Mouse (Mus musculus): ENCODE measurements around the gene Gbp5.

Gbp5 gene

GRCm38 (mm10) chr3:142493536-142494061 lies at the start of gene Gbp5:
Gene Gbp5 (plus strand): TSS chr3:142493978.
- peak; percentile 95 for DNase-seq (ENCODE audit: low spot score)

- no peak for DNase-seq (ENCODE audit: low spot score)
These were observed 39.6 kb upstream of the Gbp5 start for GRCm38 (mm10) chr3:142454198-142454597.

DNA sequence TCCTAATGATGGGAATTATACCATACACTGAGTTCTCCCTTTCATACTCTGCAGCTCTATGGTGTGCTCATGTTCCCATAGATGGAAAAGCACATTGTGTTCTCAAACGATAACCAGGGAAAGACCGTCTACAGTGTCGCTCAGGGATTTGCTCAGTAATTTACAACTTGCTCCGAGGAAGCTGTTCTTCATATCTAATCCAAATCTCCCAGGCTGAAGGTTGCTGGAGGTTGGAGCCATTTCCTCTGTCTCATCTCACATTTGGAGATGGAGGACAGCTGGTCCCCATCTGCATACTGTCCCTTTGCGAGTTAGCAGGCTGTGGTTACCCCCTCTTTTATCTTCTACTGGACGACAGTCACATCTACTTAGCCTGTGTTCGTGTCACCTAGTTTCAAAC lies 34.5 kb upstream of the Gbp5 start:
- DNase-seq (ENCODE audit: low spot score) = no peak

DNA sequence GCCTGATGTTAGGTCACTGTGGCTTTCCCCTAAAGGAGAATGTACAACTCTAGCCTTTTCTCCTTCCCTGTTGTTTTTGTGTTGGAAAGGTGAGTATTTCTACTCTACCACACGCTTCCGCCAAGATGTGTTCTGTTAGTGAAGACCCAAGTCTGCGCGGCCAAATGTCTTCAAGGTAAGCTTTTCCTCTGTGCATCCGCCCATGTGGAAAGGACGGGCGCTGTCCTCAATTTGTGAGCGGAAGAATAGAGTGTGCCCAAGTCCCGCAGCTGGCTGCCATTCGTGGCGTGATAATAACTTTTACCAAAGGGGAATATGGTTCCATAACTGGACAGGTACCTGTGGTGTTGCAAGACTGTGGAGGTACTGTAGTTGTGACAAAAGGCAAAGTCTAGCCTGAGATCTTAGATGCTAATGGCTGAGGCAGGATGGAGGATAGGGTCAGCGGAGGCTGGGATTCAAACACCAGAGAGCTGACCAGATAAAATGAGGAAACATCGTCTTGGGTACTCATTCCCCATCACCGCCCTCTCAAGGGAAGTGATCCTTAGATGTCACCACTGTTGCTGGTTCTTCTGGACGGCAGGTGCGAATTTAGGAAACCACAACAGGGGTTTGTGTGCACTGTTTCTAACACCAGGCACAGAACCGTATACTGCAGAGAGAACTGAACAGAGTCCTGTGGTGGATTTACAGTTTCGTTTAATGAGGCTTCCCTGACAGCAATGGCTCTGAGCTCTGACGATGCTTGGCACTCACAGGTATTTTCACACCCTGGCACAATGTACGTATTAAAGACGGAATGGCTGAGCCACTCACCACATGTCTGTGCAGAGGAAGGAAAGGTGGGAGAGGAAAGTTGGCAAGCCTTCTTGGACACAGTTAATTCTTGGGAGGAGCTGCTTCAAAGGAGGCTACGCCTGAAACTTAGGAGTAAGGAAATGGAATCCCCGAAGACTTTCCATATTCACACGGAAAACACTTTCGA lies 30.7 kb upstream of the Gbp5 start:
- DNase-seq (ENCODE audit: low spot score) = no peak

DNA sequence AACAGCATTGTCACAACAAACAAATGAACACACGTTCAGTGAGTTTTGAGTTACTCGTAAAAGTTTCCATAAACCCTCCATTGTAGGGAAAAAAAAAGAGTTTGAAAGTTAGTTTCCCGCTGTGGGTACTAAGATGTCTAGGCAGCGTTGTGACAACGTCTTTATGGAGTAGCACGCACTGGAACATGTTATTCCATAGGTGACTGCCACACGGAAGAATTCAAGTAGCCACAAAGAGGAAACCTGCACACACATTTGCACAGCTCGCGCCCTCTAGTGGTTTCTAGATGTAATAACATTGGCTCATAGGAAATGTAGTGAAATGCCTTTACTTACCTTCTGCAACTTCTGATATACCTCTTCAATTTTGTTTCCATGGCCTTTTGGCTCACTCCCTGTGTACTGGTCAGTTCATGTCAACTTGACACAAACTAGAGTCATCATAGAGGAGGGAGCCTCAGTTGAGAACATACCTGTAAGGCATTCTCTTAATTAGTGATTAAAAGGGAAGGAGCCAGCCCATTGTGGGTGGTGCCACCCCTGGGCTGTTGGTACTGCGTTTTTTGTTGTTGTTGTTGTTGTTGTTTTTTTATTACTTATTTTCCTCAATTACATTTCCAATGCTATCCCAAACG lies 19.3 kb upstream of the Gbp5 start:
- no peak for DNase-seq (ENCODE audit: low spot score)

DNA sequence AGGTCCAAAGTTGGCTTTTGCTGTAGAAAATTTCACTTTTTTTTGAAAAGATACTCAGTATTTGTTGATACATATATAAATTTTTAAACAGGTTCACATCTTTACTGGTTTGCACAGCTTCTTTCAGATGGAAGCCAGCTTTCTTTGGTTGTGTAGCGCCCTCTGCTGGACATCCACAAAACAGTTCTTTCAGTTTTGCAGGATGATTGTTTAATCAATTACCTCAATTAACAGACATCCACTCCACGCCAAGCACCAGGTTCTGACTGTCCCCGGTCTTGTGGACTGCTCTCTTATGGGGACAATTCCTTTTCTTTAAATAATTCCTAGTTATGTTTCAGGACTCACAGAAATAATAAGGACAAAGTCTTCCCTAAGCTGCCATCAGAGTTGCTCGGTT lies 17.9 kb upstream of the Gbp5 start:
- DNase-seq (ENCODE audit: low spot score) = peak; percentile 64

DNA sequence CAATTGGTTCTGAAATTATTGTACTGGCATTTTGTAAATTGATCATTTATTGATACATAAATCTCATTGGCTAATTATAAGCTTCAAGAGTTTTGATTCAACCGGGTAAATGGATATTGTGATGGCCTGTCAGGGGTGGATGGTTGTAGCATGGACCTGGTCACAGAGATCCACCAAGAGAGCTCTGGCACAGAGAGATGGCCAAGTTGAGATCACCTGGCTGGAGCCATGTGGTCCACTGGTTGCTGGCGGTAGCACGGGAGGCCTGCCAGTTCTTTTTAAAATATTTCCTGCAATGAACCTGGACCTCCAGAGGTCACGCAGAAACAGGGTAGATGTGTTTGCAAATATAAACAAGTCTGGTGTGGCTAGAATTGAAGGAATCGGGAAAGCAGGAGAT lies 15.9 kb upstream of the Gbp5 start:
- DNase-seq (ENCODE audit: low spot score) = no peak

DNA sequence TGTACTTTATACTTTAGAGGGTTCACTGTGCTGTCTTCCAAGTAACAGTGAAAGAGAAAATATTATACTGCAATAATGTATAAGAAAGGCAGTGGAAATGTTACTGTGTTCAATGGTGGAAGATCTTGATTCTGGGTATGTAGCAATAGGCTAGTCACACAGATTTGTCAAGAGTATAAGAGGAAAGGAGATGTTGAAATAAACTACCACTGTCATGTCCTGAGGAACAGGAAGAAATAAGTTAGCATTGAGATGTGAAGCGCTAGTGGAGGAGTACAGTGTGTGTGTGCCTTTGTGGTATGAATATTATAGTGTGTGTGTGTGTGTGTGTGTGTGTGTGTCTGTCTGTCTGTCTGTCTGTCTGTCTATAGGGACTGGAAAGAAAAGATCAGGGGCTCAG lies 15.4 kb upstream of the Gbp5 start:
- no peak for DNase-seq (ENCODE audit: low spot score)

DNA sequence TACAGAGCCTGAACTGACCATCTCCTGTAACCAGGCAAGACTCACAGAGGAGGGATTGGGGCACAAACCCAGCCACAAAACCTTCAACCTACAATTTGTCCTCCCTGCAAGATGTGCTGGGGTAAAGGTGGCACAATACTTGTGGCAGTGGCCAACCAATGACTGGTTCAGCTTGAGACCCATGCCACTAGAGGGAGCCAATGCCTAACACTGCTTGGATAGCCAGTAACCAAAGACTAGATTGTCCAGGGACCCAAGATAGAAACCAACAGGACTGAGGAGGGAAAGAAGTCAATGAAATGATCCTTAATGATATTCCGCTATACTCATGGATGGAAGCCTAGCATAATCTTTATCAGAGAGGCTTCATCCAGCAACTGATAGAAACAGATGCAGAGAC lies 3.3 kb upstream of the Gbp5 start:
- DNase-seq (ENCODE audit: low spot score) = peak; percentile 77

DNA sequence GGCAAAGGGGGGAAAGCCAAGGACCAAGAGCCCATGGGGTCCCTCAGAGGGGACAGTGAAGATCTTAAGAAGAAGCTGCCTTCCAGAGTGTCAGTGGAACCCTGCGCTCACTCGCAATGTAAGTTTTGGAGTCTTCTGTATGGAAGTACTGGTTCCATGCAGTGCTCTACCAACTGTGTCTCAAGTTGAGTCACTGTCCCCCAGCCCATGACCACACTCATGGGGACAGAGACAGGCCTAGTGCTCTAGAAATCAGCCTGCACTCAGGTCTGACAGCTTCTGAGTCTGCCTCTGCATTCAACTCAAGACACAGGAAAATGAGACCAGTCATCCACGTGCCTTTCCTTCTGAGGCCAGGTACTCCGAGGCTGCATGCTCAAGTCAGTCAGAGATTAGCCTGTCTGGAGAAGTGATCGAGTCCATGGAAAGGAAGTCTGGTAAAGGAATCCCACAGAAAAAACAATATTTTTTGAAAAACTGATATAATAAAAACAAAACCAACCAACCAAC lies 1.4 kb downstream of the Gbp5 start:
- DNase-seq (ENCODE audit: low spot score) = no peak

DNA sequence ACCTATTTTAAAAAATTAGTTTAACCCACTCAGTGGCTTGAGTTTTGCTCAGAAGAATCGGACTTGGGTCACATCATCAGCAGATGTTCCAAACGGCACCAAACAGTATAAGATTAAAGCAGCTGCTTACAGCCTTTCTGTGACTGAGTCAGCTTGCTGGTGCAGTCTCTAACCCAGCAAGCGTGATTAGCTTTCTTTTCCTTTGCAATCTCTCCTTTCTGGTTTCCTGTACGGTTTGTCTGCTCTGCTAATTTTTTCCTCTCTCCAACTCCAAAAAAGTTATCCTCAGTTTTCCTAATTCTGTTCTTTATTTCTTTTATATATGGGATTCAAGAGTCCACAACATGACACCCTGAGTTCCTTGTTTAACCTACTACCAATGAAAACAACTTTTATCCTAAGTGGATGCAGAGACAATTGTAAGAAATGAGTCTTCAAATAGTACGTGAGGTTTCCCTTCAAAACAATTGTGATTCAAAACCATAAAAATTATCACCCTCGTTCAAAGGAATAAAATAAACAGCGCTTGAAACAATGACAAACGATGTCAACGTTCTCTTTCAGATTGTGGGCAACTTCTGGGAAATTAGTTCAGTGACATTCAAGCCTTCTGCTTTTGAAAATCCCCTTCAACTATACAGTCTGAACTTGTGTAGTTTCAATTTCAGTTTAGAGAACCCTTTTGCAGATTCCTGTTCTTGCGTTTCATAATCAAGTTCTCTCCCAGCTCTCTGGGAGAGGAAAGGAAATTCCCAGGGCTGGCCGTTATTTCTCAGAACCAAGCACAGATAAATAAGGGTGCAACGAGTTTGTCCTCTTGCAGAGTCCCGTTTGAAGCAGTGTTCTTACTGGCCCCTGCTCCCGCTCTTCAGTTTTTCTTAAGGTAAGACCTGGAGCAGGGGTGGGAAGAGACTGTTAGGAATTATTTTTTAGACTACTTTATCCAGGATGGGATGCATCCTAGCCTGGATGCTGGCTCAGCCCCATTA lies 2.6 kb downstream of the Gbp5 start:
- DNase-seq (ENCODE audit: low spot score) = no peak

DNA sequence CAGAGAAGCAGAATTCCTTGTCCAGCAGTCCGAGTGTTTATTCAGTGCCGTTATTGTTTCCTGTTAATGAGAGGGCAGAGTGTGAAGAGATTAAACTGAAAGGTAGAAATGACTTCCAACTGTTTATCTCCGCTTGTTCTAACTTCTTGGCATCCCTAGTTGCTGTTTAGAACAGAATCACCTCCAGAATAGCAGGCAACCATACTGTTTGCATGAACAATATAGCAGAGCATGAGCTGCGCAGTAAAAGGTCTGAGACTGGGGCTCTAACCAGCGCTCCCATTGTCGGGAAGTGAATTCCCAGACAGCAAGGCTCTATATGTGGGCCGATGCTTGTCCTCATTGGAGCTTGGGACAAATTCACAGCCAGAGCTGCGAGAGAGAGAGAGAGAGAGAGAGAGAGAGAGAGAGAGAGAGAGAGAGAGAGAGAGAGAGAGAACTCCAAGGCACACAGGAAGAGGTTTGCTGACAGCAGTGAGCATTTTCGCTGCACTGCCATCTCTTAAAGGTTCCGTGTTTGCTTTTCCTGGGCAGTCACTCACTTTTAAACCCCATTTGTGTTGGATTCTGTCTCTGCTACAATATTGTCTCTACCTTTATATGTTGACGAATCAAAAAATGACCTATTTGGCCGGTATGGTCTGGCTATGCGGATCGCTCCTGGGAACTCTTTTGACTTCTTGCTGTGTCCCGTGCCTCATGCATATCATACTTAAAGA lies 3.5 kb downstream of the Gbp5 start:
- DNase-seq (ENCODE audit: low spot score) = no peak

GRCm38 (mm10) chr3:142498941-142499340 lies 5.2 kb downstream of the Gbp5 start:
- no peak for DNase-seq (ENCODE audit: low spot score)

DNA sequence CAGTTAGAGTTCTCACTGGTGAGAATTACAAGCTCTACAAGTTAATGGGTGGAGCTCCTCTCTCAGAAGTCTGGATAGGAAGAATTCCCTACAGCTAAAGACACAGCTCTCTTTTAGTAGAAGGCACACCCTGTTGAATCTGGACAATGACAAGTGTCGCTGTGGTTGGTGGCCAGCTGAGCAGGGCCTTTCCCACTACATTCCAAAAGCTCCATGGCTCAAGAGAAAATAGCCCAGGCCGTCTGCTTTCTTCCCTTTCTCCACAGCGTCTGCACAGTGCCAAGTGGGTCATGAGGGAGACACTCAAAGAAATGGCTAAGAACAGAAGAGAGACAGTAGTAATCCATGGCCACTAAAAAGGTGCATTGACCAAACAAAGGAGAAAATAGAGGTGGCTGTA lies 34.3 kb downstream of the Gbp5 start:
- DNase-seq (ENCODE audit: low spot score) = no peak

DNA sequence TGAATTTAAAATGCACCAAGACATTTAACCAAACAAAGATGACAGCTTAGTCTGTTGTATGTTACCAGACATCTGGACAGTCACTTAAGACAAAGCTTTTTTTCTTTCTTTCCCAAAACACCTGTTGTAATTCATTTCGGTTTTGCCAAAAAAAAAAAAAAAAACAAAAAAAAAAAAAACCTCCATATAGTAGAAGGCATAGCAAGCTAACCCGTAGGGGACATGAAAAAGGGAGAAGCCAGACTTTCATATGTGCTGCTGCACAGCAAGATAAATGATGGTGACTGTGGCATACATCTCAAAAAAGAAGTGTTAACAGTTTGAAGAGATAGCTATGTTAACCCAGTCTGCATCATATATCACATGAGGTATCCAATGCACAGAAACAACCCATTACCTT lies 35.8 kb downstream of the Gbp5 start:
- DNase-seq (ENCODE audit: low spot score) = no peak

DNA sequence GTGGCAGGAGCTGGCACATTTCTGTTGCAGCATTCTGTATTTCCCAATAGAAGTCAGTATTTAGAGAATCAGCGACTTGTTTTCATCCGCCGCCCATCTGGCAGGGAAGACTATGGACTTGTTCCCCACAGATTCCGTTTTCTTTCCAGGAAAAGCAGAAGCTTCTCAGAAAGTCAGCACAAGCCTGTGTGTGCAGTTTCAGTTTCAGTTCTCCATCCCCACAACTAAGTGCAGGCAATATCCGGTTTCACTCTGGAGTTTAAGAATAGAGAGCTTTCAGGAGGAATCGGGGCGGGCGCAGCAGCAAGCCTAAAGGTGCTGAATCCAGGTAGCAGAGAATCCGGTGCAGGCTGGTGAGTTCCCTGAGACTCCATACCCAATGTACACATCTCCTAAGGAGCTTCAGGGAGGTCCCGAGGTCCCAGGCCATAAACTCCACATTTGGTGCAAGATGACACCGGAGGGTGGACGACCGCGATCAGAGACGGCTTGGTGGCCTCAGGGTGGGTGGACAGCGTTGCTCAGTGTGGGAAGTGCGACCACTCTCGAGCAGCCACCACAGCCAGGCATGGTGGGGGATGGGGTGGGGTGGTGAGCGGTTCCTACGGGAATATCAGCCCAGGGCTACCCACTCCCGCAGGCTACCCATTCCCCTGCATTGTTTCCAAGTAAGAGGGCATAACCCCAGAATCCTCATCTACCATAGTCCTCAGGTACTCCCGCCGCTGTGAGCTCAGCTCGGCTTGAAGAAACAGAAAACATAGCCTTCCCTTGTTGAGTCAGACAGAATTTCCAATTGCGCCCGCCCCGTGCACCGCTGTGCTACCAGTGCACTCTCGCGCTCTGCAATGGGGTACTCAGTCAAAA lies 36.5 kb downstream of the Gbp5 start, which contains the start of gene Gbp7:
Gene Gbp7 (plus strand): TSS at position 256 of the 867 bp plus-strand sequence.
- peak; percentile 53 for DNase-seq (ENCODE audit: low spot score)

- no peak for DNase-seq (ENCODE audit: low spot score)
These were observed 37.8 kb downstream of the Gbp5 start for GRCm38 (mm10) chr3:142531595-142531994.

DNA sequence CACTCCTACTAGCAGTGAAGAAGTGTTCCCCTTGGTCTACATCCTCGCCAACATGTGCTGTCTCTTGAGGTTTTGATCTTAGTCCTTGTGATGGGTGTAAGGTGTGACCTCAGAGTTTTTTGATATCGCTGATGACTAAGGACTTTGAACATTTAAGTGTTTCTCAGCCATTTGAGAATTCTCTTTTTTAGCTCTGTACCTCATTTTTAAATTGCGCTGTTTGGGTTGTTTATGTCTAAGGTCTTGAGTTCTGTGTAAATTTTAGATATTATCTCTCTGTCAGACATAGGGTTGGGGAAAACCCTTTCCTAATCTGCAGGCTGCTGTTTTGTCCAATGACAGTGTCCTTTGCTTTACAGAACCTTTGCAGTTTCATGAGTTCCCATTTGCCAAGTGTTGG lies 39.4 kb downstream of the Gbp5 start:
- DNase-seq (ENCODE audit: low spot score) = no peak

DNA sequence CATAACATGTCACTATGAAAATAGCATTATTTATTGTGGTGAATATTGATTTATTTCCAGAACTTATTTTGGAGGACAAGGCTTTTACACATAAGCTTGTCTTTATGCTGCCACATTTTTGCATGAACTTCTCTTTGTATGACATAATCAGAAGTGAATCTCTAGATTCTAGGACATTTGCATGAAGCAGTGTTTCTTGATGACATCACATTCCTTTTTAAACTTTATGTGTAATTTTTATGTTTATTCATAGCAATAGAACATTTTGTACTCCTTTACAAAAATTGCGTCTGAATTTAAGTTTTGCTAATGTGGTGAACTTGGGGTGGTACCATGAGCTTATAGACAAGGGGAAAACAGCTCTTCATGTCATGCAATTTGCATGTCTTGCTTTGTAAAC lies 41.9 kb downstream of the Gbp5 start:
- no peak for DNase-seq (ENCODE audit: low spot score)

GRCm38 (mm10) chr3:142541391-142541790 lies 47.6 kb downstream of the Gbp5 start:
- no peak for DNase-seq (ENCODE audit: low spot score)

Measured in urinary bladder, postnatal 14 days (tissue).